Mouse (Mus musculus) liver, embryonic 15.5 days (tissue): ENCODE results near the gene Lrguk. TPM values are rescaled to one million over a fixed set of nuclear protein-coding genes. Genes with fewer than 3 reads are reported as not detected.

Experiments used
- ATAC-seq: fragments of 200-750 bp; cut with Nextera tagmentation; 2 replicates; pipeline ENCODE4 v1.8.0; 2017; ENCODE audit warnings: moderate number of reproducible peaks, mild to moderate bottlenecking, moderate library complexity; ENCODE audit not compliant: insufficient read depth
- H3K27ac ChIP-seq: fragments of 300-500 bp; sonication (generic); replicated peaks from 2 replicates; pipeline ENCODE4 v1.5.1; 2015; ENCODE audit warnings: mild to moderate bottlenecking, inconsistent platforms
- H3K27me3 ChIP-seq: fragments of 300-500 bp; sonication (generic); 2 replicates; pipeline ENCODE4 v1.6.1; 2015; ENCODE audit warnings: mild to moderate bottlenecking, inconsistent platforms
- H3K36me3 ChIP-seq: fragments of 300-500 bp; sonication (generic); replicated peaks from 2 replicates; pipeline ENCODE4 v1.6.1; 2015; ENCODE audit warnings: moderate library complexity, mild to moderate bottlenecking, inconsistent platforms
- H3K4me1 ChIP-seq: fragments of 300-500 bp; sonication (generic); replicated peaks from 2 replicates; pipeline ENCODE4 v1.6.1; 2015; ENCODE audit warnings: inconsistent platforms
- H3K4me2 ChIP-seq: fragments of 300-500 bp; sonication (generic); 2 replicates; pipeline ENCODE4 v1.6.1; 2015; ENCODE audit warnings: moderate library complexity, mild to moderate bottlenecking, inconsistent platforms
- H3K4me3 ChIP-seq: fragments of 300-500 bp; sonication (generic); replicated peaks from 2 replicates; pipeline ENCODE4 v1.5.1; 2015; ENCODE audit warnings: mild to moderate bottlenecking, inconsistent platforms
- H3K9ac ChIP-seq: fragments of 300-500 bp; sonication (generic); 2 replicates; pipeline ENCODE4 v1.6.1; 2015; ENCODE audit warnings: moderate library complexity, mild to moderate bottlenecking, inconsistent platforms
- H3K9me3 ChIP-seq: fragments of 300-500 bp; sonication (generic); replicated peaks from 2 replicates; pipeline ENCODE4 v1.6.1; 2016; ENCODE audit warnings: inconsistent platforms
- WGBS: fragments of 180-500 bp; shearing (Covaris S2); methylation state at CpG from one replicate; pipeline ENCODE4 v1.1.7; 2015; ENCODE audit warnings: mixed read lengths; ENCODE audit not compliant: insufficient replicate concordance; 5-methylcytosine and 5-hydroxymethylcytosine counted together
- polyA plus RNA-seq: library from polyadenylated mRNA; unstranded; fragments of >200 nt; fragmentation: Nextera tagmentation; extraction: Ambion mirVana; gene quantifications from 2 replicates; pipeline ENCODE4 v1.2.1, GENCODE M21; 2015

The Lrguk gene
- polyA plus RNA-seq, 1 experiment from 2014 or later = 0.09 TPM

DNA sequence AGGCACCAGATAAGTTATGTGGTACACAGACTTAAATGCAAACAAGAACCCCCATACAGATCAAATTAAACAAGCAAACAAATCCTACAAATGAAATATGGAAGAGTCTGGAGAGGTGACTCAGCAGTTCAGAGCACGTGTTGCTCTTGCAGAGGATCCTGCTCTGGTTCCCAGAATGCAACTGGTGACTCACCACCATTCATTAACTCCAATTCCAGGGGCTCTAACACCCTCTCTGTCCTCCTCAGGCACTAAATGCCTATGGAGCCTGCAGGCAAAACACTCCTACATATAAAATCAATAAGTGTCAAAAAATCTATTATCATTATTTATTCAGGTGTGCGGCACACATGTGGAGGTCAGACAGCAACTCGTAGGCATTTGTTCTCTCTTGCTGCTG, 4.8 kb downstream of the Lrguk start:
- Histone ChIP-seq H3K27me3 (peaks cover 7% of the 10 kb centered on the region; the same call in 1 of the 2 replicates), H3K4me3 (no peak overlapping the region), H3K27ac (no peak overlapping the region), H3K9me3 (no peaks in the 10 kb centered on the region), H3K4me1 (peaks cover 16% of the 10 kb centered on the region), H3K4me2 (no peak overlapping the region), H3K36me3 (no peaks in the 10 kb centered on the region), H3K9ac (no peak overlapping the region)
- ATAC-seq = no peak
- WGBS = 42% methylated on average over 3 of the region's 3 CpGs

DNA sequence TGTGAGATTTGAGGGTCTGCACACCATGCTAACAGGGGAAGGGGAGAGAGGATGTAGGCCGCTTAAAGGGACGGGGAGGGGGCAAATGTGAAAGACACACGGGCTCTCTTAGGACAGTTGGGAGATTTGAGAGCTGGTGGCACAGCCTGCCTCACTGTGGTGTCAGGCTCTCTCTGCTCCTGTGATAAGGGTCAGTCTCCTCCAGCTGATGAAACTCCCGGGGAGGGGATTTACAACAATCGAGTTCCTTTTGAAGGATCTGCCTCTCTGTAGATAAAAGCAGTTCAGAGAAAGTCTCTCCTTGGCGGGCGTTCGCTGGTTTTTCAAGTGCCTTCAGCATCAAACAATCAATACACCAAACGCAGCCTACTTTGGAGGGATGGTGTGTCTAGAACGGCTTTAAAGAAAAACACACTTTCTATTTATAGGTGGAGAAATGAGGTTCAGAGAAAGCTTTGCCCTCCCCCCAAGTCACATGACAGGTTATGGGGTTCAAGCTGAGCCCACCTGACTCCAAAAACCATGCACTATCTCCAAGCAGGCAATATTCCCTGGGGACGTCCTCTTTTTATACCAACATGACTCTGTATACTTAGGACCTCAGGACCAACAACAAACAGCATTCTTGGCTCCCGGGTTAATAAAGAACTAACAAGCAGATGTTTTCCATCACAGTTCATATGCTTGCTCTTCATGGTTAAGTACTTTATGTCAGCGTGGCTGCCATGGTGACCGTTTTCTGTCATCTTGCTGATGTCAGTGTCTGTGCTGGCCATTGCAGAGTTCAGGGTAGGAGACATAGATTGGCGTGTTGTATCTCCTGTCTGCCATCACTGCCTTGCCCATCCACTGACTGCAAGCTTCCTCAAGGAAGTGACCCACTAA, 5.6 kb downstream of the Lrguk start:
- ATAC-seq = no peak
- no peak overlapping the region for H3K4me2 ChIP-seq

DNA sequence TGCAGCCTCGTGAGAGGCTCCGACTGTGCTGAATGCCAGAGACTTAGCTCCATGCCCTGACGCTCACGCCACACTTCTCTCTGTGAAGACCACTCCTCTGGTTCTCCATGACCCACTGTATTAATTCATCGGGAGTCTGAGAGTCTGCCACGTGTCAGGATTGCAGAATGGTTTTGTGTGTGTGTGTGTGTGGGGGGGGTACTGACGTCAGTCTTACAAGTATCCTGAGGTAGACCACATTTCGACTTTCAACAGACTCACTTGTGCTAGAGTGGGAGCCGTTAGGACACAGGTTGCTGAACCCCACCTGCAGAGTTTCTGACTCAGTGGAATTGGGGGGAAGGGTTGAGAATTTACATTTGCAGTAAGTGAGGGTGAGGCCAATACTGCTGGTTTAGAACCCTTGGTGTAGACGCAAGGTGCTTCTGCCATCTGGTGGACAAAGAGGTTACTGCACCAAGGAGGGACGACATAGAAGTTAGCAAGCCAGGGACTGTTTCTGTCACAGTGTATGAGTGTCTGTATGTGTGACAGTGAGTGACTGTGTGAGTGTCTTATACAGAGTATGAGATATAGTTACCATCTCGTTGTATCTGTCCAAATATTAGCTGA, 11.5 kb downstream of the Lrguk start:
- H3K27ac ChIP-seq = no peak overlapping the region
- no peaks in the 10 kb centered on the region for H3K9me3 ChIP-seq
- WGBS = 35% methylated on average over 12 of the region's 12 CpGs
- no peaks in the 10 kb centered on the region for H3K36me3 ChIP-seq
- no peak overlapping the region for H3K4me3 ChIP-seq
- H3K27me3 ChIP-seq = no peaks in the 10 kb centered on the region
- no peak overlapping the region for H3K9ac ChIP-seq
- ATAC-seq = no peak
- H3K4me1 ChIP-seq = no peaks in the 10 kb centered on the region
- H3K4me2 ChIP-seq = no peak overlapping the region

More for the DNA sequence above, 5.6 kb downstream of the Lrguk start:
- no peak overlapping the region for H3K27ac ChIP-seq
- no peaks in the 10 kb centered on the region for H3K9me3 ChIP-seq
- no peaks in the 10 kb centered on the region for H3K36me3 ChIP-seq
- 23% methylated on average over 15 of the region's 15 CpGs for WGBS
- H3K27me3 ChIP-seq = peaks cover 7% of the 10 kb centered on the region; the same call in 1 of the 2 replicates
- H3K4me1 ChIP-seq = peaks cover 9% of the 10 kb centered on the region
- H3K4me3 ChIP-seq = no peak overlapping the region
- no peak overlapping the region for H3K9ac ChIP-seq

DNA sequence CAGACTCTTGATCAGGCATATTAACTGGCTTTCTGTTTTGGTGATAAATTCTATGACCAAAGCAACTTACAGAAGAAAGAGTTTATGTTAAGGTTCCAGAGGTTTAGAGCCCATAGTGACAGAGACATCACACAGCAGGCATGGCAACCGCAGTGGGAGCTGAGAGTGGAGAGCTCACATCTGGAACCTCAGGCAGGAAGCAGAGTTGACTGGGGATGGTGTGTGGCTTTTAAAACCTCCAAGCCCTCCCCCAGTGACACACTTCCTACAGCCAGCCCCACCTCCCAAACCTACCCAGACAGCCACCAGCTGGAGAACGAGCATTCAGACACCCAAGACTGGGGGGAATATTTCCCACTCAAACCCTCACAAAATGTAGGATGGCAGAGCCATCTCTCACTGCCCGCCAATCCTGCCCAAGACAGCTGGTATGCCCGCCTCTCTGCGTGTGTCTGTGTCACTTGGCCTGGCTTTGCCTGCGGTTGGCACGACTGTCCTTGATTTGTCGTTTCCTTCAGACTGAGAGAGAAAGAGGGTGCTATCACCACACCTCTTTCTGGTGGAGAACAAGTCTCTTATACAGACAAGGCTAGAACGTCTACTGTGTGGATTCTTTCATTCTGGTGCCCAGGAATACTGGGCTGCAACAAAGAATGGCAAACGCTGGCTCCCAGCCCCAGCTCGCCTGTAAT, 12.5 kb downstream of the Lrguk start:
- ATAC-seq = no peak
- Histone ChIP-seq H3K4me1 (no peaks in the 10 kb centered on the region), H3K9ac (no peak overlapping the region), H3K27ac (no peak overlapping the region), H3K27me3 (no peaks in the 10 kb centered on the region), H3K36me3 (no peaks in the 10 kb centered on the region), H3K4me3 (no peak overlapping the region), H3K4me2 (no peak overlapping the region), H3K9me3 (no peaks in the 10 kb centered on the region)
- WGBS = 67% methylated on average over 11 of the region's 11 CpGs

DNA sequence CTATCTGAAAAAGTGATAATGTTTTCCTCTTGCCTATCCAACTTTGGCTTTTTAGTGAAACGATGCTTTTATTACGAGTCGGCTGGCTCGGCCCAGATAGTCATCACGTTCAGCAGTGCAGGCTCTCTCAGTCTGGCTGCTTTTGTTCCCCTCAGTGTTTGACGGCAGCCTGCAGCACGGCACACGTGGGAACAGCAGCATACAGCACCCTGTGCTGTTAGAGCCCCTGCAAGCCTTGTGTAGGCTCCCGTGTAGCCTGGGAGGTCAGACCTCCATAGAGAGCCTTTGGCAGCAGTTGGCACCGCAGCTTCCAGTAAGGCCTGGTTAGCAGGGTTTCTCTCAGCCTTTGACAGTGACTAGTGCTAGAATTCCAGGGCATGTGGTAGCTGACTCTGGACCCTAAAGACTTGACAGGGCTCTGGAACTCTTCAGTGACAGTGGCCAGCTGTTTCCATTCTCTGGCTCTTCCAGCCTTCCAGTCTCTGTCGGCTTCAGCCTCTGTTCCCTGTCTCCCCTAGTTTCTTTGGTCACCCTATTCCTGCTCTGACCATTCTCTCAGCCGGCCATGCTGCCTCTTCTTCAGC, 15.1 kb downstream of the Lrguk start:
- Histone ChIP-seq H3K27ac (no peak overlapping the region), H3K36me3 (no peaks in the 10 kb centered on the region), H3K9ac (no peak overlapping the region), H3K4me3 (no peak overlapping the region), H3K4me1 (no peaks in the 10 kb centered on the region), H3K27me3 (no peaks in the 10 kb centered on the region), H3K9me3 (no peaks in the 10 kb centered on the region), H3K4me2 (no peak overlapping the region)
- 71% methylated on average over 12 of the region's 12 CpGs for WGBS
- ATAC-seq = no peak

DNA sequence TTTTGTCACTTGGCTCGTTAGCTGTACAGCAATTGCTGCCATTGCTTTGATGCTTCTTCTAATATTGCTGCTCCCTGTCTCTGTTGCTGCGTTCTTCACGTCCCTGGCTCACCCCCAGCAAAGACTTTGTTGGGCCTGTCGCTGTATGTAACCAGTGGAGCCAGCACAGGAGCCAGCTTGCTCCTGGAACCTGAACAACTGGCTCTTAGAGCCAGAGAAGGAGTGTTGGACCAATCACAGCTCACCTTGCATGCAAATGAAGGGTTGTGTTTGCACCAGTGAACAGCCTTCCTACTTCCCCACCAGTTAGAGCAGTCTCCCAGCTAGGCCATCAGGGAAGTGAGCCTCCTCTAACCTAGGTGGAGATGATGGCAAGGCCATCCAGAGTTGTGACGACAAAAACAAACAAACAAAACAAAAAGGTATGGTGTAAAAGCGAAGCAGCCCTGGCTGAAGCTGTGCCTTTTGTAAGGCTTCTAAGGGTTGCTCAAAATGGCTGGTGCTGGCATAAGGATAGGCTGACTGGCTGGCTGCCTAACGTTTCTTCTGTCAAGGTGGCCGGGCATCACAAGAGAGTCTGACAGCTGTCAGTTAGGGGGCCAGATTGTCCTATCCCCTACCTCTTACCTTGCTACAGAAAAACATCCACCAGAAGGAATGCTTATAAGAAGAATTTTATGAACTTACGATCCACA, 15.7 kb downstream of the Lrguk start:
- no peaks in the 10 kb centered on the region for H3K4me1 ChIP-seq
- no peaks in the 10 kb centered on the region for H3K27me3 ChIP-seq
- no peak for ATAC-seq

DNA sequence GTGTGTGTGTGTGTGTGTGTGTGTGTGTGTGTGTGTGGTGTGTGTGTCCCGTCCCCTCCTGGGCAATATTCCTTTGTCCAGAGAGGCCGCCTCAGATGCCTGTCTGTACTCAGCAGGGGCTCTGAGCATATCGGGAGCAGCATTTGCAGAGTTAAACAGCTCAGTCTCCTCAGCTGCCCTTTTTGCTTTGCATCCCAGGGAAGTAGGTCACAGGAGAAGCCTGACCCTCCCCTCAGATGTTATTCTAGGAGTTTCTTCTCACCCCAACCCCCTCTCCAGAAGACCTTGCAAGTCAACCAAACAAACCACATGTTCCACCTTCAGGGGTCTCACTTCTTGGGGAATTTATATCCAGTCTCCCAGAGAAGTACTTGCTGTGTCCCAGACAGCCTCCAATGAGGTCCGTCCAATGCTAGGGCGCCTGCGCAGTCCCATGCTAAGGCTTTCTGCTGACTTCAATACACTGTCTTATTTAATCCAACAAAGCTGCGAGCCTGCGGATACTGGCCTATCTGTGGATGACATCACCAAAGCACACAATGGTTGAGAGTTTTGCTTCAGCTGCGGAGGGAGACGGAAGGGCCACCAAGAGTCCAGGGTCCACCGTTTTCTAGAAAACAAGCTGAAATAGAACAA, 17.4 kb downstream of the Lrguk start:
- ATAC-seq = no peak
- WGBS = 66% methylated on average over 11 of the region's 11 CpGs

More for the DNA sequence above, 15.7 kb downstream of the Lrguk start:
- H3K36me3 ChIP-seq = no peaks in the 10 kb centered on the region
- H3K27ac ChIP-seq = no peak overlapping the region
- H3K9me3 ChIP-seq = no peaks in the 10 kb centered on the region
- H3K4me2 ChIP-seq = no peak overlapping the region
- no peak overlapping the region for H3K9ac ChIP-seq
- H3K4me3 ChIP-seq = no peak overlapping the region
- WGBS = 67% methylated on average over 9 of the region's 9 CpGs

DNA sequence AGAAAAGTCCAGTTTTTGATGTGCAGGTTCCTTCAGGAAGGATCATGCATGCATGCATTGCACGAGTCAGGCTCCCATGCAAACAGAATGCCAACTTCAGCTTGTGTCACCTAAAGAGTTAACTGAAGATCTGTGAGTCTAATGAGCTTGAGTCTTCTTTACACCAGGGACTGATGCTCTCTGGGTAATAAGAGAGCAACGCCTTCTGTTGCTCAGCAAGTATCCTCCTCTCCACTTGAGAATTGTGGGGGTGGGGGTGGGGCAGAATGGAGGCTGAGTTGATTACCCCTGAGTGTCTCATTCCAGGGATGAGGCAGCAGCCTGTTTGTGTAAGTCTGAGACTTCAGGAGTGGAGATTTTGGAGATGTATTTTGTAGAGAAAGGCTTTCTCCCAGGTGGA, 20.2 kb downstream of the Lrguk start:
- Histone ChIP-seq H3K4me1 (no peaks in the 10 kb centered on the region), H3K4me3 (no peak overlapping the region), H3K4me2 (no peak overlapping the region), H3K9me3 (no peaks in the 10 kb centered on the region), H3K9ac (no peak overlapping the region), H3K36me3 (no peaks in the 10 kb centered on the region), H3K27ac (no peak overlapping the region), H3K27me3 (no peaks in the 10 kb centered on the region)
- WGBS = 57% methylated on average over 2 of the region's 2 CpGs
- no peak for ATAC-seq

More for the DNA sequence above, 17.4 kb downstream of the Lrguk start:
- H3K4me3 ChIP-seq = no peak overlapping the region
- H3K27me3 ChIP-seq = no peaks in the 10 kb centered on the region
- no peak overlapping the region for H3K4me2 ChIP-seq
- H3K36me3 ChIP-seq = no peaks in the 10 kb centered on the region
- H3K4me1 ChIP-seq = no peaks in the 10 kb centered on the region
- H3K9me3 ChIP-seq = no peaks in the 10 kb centered on the region
- no peak overlapping the region for H3K27ac ChIP-seq
- no peak overlapping the region for H3K9ac ChIP-seq

DNA sequence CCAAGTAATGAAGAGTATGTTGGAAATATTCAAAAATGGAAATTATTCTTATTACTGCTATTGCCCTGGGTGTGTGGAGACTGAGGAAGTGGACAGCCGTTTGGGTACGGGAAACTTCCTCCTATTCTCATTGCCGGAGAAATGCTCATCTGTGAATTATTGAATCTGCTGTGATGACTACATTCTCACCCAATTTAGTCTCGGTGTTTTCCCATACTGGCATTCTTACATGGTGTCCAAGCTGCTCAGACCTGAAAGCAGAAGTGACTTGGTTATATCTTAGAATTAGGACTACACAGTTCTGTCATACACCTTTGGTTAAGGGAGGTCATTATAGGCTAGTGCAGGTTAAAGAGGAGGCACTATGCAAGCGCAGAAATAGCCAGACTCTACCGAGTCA, 30.5 kb downstream of the Lrguk start:
- Histone ChIP-seq H3K9ac (no peak overlapping the region), H3K27ac (no peak overlapping the region), H3K4me2 (no peak overlapping the region), H3K9me3 (no peaks in the 10 kb centered on the region), H3K4me3 (no peak overlapping the region), H3K4me1 (no peaks in the 10 kb centered on the region), H3K27me3 (no peaks in the 10 kb centered on the region), H3K36me3 (no peaks in the 10 kb centered on the region)
- WGBS = 54% methylated on average over 6 of the region's 6 CpGs
- no peak for ATAC-seq

DNA sequence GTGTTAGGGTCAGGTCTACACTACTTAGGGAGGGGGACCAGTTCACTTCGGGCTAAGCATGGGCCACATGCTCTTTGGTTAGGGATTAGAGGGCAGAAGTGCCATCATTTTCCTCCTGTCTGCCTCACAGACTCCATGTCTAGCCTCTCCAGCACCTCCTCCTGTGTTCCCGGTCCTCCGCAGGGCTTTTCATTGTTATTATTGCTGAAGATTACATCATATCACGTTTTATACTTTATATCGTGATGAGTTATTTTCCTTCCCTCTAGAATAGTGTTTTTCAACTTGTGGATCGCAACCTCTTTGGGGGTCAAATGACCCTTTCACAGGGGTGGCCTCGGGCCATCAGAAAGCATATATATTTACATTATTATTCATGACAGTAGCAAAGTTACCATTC, 37.5 kb downstream of the Lrguk start:
- Histone ChIP-seq H3K9me3 (no peaks in the 10 kb centered on the region), H3K27me3 (no peaks in the 10 kb centered on the region), H3K4me1 (no peaks in the 10 kb centered on the region), H3K4me2 (no peak overlapping the region), H3K27ac (no peak overlapping the region), H3K36me3 (no peaks in the 10 kb centered on the region), H3K9ac (no peak overlapping the region), H3K4me3 (no peak overlapping the region)
- WGBS = 72% methylated on average over 7 of the region's 7 CpGs
- ATAC-seq = no peak
